ENCODE assay signal across 8 mouse cellular contexts in the genomic region with DNA sequence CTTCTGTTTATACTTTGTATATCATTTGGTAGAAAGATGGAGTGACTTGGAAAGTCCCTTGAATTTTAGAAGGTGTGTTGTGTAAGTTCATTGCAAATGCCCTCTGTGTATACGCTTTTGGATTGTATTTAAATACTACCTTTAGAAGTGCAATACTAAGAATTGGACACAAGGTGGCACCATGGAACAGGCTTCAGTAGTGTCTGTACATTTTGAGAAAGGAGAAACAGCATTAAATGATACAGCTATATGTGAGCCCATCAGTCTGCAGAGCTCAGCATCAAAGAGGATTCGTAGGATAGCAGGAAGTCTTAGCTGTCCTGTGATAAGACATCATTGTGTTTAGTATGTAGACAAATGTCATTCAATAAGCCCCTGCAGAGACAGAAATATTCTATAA. TPM values are rescaled to one million over a fixed set of nuclear protein-coding genes. Genes with fewer than 3 reads are reported as not detected.
A peak's percentile ranks its signal among the peaks of the same experiment; 100 is the strongest.
DNase-seq lines count a peak whose midpoint lies in the region; ATAC-seq and TF ChIP-seq lines count a peak whose summit lies in the region.
"Had no signal": no experiment of that assay in that cellular context is flagged by ENCODE, and none has a peak within 500 bp of the region (broad histone marks: within the 10 kb centered on the region; RNA-seq: fewer than 3 reads in every experiment).

No protein-coding gene starts in this region.

- H3K4me2 ChIP-seq in midbrain, embryonic 13.5 days (replicated peaks), result no peak overlapping the region

- ATAC-seq in midbrain, embryonic 13.5 days, result peak; percentile 72
- no peak for ATAC-seq in erythroid progenitor cell, adult 5-6 weeks (replicated peaks; ENCODE audit: low FRiP score, poor library complexity, severe bottlenecking)

- H3K9me3 ChIP-seq in MEL (replicated peaks; ENCODE audit: insufficient read depth, low read length), result no peaks in the 10 kb centered on the region
- H3K9me3 ChIP-seq in midbrain, embryonic 13.5 days, result no peaks in the 10 kb centered on the region
- H3K9me3 ChIP-seq: megakaryocyte, embryonic 14.5 days had no signal

- DNase-seq in layer of hippocampus, adult 11-12 months (ENCODE audit: low spot score), result peak; percentile 34
- no peak for DNase-seq in layer of hippocampus, postnatal 36 days
- DNase-seq in MEL (ENCODE audit: low read depth, low spot score), result peak; percentile 52
- peak; percentile 43 for DNase-seq in embryo, embryonic 11.5 days (ENCODE audit: low read depth, low spot score)
- no peak for DNase-seq in cerebellum, adult 18-20 months

- no peak for TF ChIP-seq EP300 in MEL (IDR thresholded peaks at IDR 0.05; ENCODE audit: low read depth in 1 of 2, low read length in 2 of 2)

- no peak overlapping the region for H3K27ac ChIP-seq in MEL (ENCODE audit: control insufficient read depth, low read depth, low read length)
- H3K27ac ChIP-seq in midbrain, embryonic 13.5 days, result no peak overlapping the region

- H3K36me3 ChIP-seq in MEL (ENCODE audit: control insufficient read depth in 1 of 2, insufficient read depth in 2 of 2, low read length in 2 of 2), result no peaks in the 10 kb centered on the region
- no peaks in the 10 kb centered on the region for H3K36me3 ChIP-seq in midbrain, embryonic 13.5 days

- H3K79me2 ChIP-seq in MEL (ENCODE audit: control insufficient read depth, insufficient read depth, low read length, poor library complexity), result no peaks in the 10 kb centered on the region

- no peaks in the 10 kb centered on the region for H3K27me3 ChIP-seq in MEL (ENCODE audit: control insufficient read depth in 1 of 2, insufficient read depth in 2 of 2, low read length in 2 of 2)
- H3K27me3 ChIP-seq in midbrain, embryonic 13.5 days, result no peaks in the 10 kb centered on the region
- H3K27me3 ChIP-seq: megakaryocyte, embryonic 14.5 days had no signal

- TF ChIP-seq POLR2A in MEL (IDR thresholded peaks at IDR 0.05; ENCODE audit: control insufficient read depth in 1 of 2, insufficient read depth in 1 of 2, low read depth in 1 of 2, low read length in 2 of 2, poor library complexity in 1 of 2), result no peak

- WGBS in midbrain, embryonic 13.5 days, result 62% methylated on average over 2 of the region's 2 CpGs

- peak; percentile 58 for TF ChIP-seq RAD21 in MEL (IDR thresholded peaks at IDR 0.05; ENCODE audit: low read depth, low read length)

- H3K9ac ChIP-seq in MEL (ENCODE audit: control insufficient read depth, low read depth, low read length, poor library complexity, severe bottlenecking), result no peak overlapping the region
- no peak overlapping the region for H3K9ac ChIP-seq in midbrain, embryonic 13.5 days (replicated peaks)

- H3K4me1 ChIP-seq in MEL (ENCODE audit: control insufficient read depth in 1 of 2, insufficient read depth in 2 of 2, low read length in 2 of 2), result no peaks in the 10 kb centered on the region
- no peaks in the 10 kb centered on the region for H3K4me1 ChIP-seq in midbrain, embryonic 13.5 days (replicated peaks)
- H3K4me1 ChIP-seq: megakaryocyte, embryonic 14.5 days had no signal

- H3K4me3 ChIP-seq in MEL (ENCODE audit: control insufficient read depth in 1 of 2, insufficient read depth in 1 of 2, low read depth in 2 of 2, low read length in 2 of 2), result no peak overlapping the region
- H3K4me3 ChIP-seq in midbrain, embryonic 13.5 days (replicated peaks), result no peak overlapping the region
- H3K4me3 ChIP-seq: megakaryocyte, embryonic 14.5 days had no signal

- peak in 2 of 3 experiments; percentile 42 to 63; a peak in 4 of 6 replicates for TF ChIP-seq CTCF in MEL (IDR thresholded peaks at IDR 0.05 in 2 of 3, conservative IDR thresholded peaks at IDR 0.05 in 1 of 3; ENCODE audit: control insufficient read depth in 1 of 3, insufficient read depth in 1 of 3, low read depth in 2 of 3, low read length in 3 of 3, poor library complexity in 1 of 3, severe bottlenecking in 1 of 3)

TF ChIP-seq in MEL, 35 proteins besides CTCF, POLR2A, EP300 and RAD21:
- TF ChIP-seq ZKSCAN1 (IDR thresholded peaks at IDR 0.05; ENCODE audit: low read depth, low read length) (no peak), MAZ (IDR thresholded peaks at IDR 0.05; ENCODE audit: low read depth, low read length) (no peak), BHLHE40 (IDR thresholded peaks at IDR 0.05; ENCODE audit: borderline replicate concordance, low read depth, low read length) (no peak), NELFE (IDR thresholded peaks at IDR 0.05; ENCODE audit: low read depth, low read length) (no peak), RCOR1 (IDR thresholded peaks at IDR 0.05; ENCODE audit: low read depth, low read length) (no peak), CHD2 (IDR thresholded peaks at IDR 0.05; ENCODE audit: low read length) (no peak), MAX (IDR thresholded peaks at IDR 0.05; ENCODE audit: low read length) (no peak), ZC3H11A (IDR thresholded peaks at IDR 0.05; ENCODE audit: low read depth, low read length) (peak; percentile 34), TCF12 (IDR thresholded peaks at IDR 0.05; ENCODE audit: low read depth, low read length) (no peak), NRF1 (IDR thresholded peaks at IDR 0.05; ENCODE audit: insufficient read depth, low read depth, low read length, poor library complexity, severe bottlenecking) (no peak), SMC3 (IDR thresholded peaks at IDR 0.05; ENCODE audit: low read depth, low read length) (peak; percentile 74), HCFC1 (IDR thresholded peaks at IDR 0.05; ENCODE audit: low read depth, low read length) (no peak)
TF ChIP-seq in MEL: peak in this region for 2.

RNA-seq across cellular contexts. Expression of gene Slc5a9, which starts 5.2 kb away (rescaled TPM):
- total RNA-seq in layer of hippocampus, postnatal 36 days (2021), result not detected
- not detected in 2 replicates for total RNA-seq in MEL (2012; rRNA removed)
- polyA plus RNA-seq in MEL (2012; ENCODE audit: insufficient read depth in 1 of 2, insufficient read length in 2 of 2, low read depth in 1 of 2, low replicate concordance in 2 of 2, missing spikeins in 1 of 2), result not detected
- polyA plus RNA-seq in midbrain, embryonic 13.5 days (2015; fragmentation: Nextera tagmentation; extraction: Ambion mirVana), result not detected in 2 replicates
- not detected in 2 replicates for total RNA-seq in erythroid progenitor cell, adult 5-6 weeks (2015; ENCODE audit: low replicate concordance)
- not detected in 2 replicates for total RNA-seq in erythroid progenitor cell, adult 5-6 weeks (2017; ENCODE audit: low replicate concordance)

RNA-seq across cellular contexts. Expression of gene Skint8, which starts 11.3 kb away (rescaled TPM):
- not detected for total RNA-seq in layer of hippocampus, postnatal 36 days (2021)
- not detected in 2 replicates for total RNA-seq in MEL (2012; rRNA removed)
- not detected for polyA plus RNA-seq in MEL (2012; ENCODE audit: insufficient read depth in 1 of 2, insufficient read length in 2 of 2, low read depth in 1 of 2, low replicate concordance in 2 of 2, missing spikeins in 1 of 2)
- polyA plus RNA-seq in midbrain, embryonic 13.5 days (2015; fragmentation: Nextera tagmentation; extraction: Ambion mirVana), result not detected in 2 replicates
- total RNA-seq in erythroid progenitor cell, adult 5-6 weeks (2015; ENCODE audit: low replicate concordance), result not detected in 2 replicates
- total RNA-seq in erythroid progenitor cell, adult 5-6 weeks (2017; ENCODE audit: low replicate concordance), result not detected in 2 replicates

Comparison
In these comparisons a context has a peak if more than half of its experiments do, and no peak if none do; other contexts are left out.
1. DNase-seq: peak in layer of hippocampus, adult 11-12 months (single experiment), MEL (single experiment) and embryo, embryonic 11.5 days (single experiment); none in layer of hippocampus, postnatal 36 days (0 of 2) and cerebellum, adult 18-20 months (0 of 2).